Mouse (Mus musculus) NIH3T3 (cell line): ENCODE results near the gene Cerk.
"Not testable (repeated sequence)": the region's sequence is repeated elsewhere in the genome, so short reads cannot be mapped to it uniquely, and the experiment has no call there.

Experiments
- DNase-seq: peaks from one replicate; pipeline ENCODE4 v3.0.0-alpha.2; 2012; ENCODE audit warnings: low read depth

The Cerk gene

GRCm38 (mm10) chr15:86185689-86186569 lies at the start of gene Cerk:
Gene Cerk, minus strand, starts transcription at chr15:86186141.
- peak; percentile 68 for DNase-seq

- no peak for DNase-seq
Measured at GRCm38 (mm10) chr15:86234517-86235441, 48.8 kb upstream of the Cerk start.

GRCm38 (mm10) chr15:86234001-86234400 lies 48.1 kb upstream of the Cerk start:
- no peak for DNase-seq

GRCm38 (mm10) chr15:86231831-86232512 lies 46.0 kb upstream of the Cerk start:
- peak; percentile 40 for DNase-seq

GRCm38 (mm10) chr15:86231170-86231569 lies 45.2 kb upstream of the Cerk start:
- DNase-seq, result no peak

GRCm38 (mm10) chr15:86229623-86230022 lies 43.7 kb upstream of the Cerk start:
- no peak for DNase-seq

- DNase-seq, result no peak
Measured at GRCm38 (mm10) chr15:86229088-86229487, 43.1 kb upstream of the Cerk start.

GRCm38 (mm10) chr15:86228186-86228585 lies 42.2 kb upstream of the Cerk start:
- peak; percentile 67 for DNase-seq

- DNase-seq, result no peak
Measured at GRCm38 (mm10) chr15:86226968-86227367, 41.0 kb upstream of the Cerk start.

- DNase-seq, result no peak
Measured at GRCm38 (mm10) chr15:86226221-86226620, 40.3 kb upstream of the Cerk start.

GRCm38 (mm10) chr15:86224972-86225551 lies 39.1 kb upstream of the Cerk start:
- no peak for DNase-seq

GRCm38 (mm10) chr15:86221901-86222300 lies 36.0 kb upstream of the Cerk start:
- DNase-seq, result not testable (repeated sequence)

GRCm38 (mm10) chr15:86221369-86221768 lies 35.4 kb upstream of the Cerk start:
- no peak for DNase-seq

- no peak for DNase-seq
Measured at GRCm38 (mm10) chr15:86220715-86221114, 34.8 kb upstream of the Cerk start.

GRCm38 (mm10) chr15:86220229-86220630 lies 34.3 kb upstream of the Cerk start:
- no peak for DNase-seq

- DNase-seq, result no peak
Measured at GRCm38 (mm10) chr15:86219534-86220228, 33.7 kb upstream of the Cerk start.

GRCm38 (mm10) chr15:86216641-86217040 lies 30.7 kb upstream of the Cerk start:
- DNase-seq, result not testable (repeated sequence)

GRCm38 (mm10) chr15:86214549-86215201 lies 28.7 kb upstream of the Cerk start:
- DNase-seq, result peak; percentile 51

- DNase-seq, result peak; percentile 96
Measured at GRCm38 (mm10) chr15:86213753-86214548, 28.0 kb upstream of the Cerk start, which contains the start of gene Tbc1d22a. Gene Tbc1d22a, plus strand, starts transcription at chr15:86214459.

GRCm38 (mm10) chr15:86212193-86212592 lies 26.3 kb upstream of the Cerk start:
- not testable (repeated sequence) for DNase-seq
